Mouse (Mus musculus) erythroid progenitor cell, adult 5-6 weeks (primary cell): ENCODE measurements around the gene Abhd10. TPM values are rescaled to one million over a fixed set of nuclear protein-coding genes. Genes with fewer than 3 reads are reported as not detected.

Source experiments
- ATAC-seq: replicated peaks from 2 replicates; pipeline ENCODE4 v1.8.0; 2016; ENCODE audit warnings: moderate number of reproducible peaks, mild to moderate bottlenecking, moderate TSS enrichment, inconsistent platforms; ENCODE audit not compliant: poor library complexity, low FRiP score, severe bottlenecking
- total RNA-seq, 2 experiments: library from RNA; stranded (forward) in 1 of 2; stranded (reverse) in 1 of 2; fragments of 150-400 nt in 1 of 2; fragments of 186-747, 209-891 nt in 1 of 2; gene quantifications; 2 replicates each; pipeline versions ENCODE4 v1.2.3 to v1.2.4; 2015 to 2017; ENCODE audit warnings: low replicate concordance in 2 of 2

Gene Abhd10
- total RNA-seq, 2 experiments from 2014 or later = 18.5 to 21.4 TPM

- ATAC-seq = no peak
Measured at GRCm38 (mm10) chr16:45736724-45737123, 6.0 kb downstream of the Abhd10 start.

- no peak for ATAC-seq
Measured at GRCm38 (mm10) chr16:45729163-45729562, 13.6 kb downstream of the Abhd10 start.

- no peak for ATAC-seq
Measured at GRCm38 (mm10) chr16:45724742-45725102, 18.0 kb downstream of the Abhd10 start.

GRCm38 (mm10) chr16:45724061-45724741, 18.6 kb downstream of the Abhd10 start, which contains the start of gene Tagln3:
TSS of gene Tagln3 (minus strand) at chr16:45724608.
- ATAC-seq = no peak

- no peak for ATAC-seq
Measured at GRCm38 (mm10) chr16:45723172-45723901, 19.4 kb downstream of the Abhd10 start.

DNA sequence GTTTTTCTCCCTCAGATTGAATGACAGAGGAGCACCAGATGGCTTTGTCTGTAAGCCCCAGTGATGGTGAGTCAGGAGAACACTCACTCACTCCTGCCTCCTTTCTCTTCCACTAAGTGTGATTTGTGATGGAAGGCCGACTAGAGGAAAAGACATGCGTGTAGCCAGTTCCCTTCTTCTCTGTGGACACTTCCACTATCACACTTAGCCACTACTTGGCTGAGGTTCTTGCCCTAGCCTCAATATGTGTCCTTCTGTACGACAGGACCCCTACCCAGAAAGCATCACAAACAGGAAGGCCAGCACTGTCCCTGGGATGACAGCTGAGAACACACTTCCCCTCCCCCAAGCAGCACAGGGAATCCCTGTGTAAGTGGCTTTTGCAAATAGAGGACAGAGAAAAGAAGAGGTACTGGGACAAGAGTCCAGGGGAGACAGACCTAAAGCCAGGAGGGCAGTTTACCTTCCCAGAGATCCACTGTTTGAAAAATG, 20.2 kb downstream of the Abhd10 start:
- ATAC-seq = no peak

- no peak for ATAC-seq
Measured at GRCm38 (mm10) chr16:45720022-45720630, 22.6 kb downstream of the Abhd10 start.

DNA sequence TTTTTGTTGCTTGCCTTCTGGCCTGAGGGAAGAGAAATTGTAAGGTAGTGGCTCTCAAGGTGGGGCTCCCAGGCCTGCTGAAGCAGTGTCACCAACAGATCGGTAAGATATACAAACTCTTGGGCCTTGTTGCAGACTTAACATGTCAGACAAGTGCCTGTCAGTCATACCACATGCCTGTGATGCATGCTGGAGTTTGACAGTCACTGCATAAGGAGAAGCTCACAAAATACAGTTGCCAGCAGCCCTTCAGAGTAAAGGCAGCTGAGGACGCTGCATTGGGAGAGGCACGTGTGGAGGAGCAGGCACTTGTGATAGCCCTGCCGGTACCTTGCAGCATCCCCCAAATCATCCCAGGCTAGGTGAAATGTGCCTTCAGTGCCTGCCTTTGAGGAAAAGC, 24.5 kb downstream of the Abhd10 start:
- no peak for ATAC-seq

DNA sequence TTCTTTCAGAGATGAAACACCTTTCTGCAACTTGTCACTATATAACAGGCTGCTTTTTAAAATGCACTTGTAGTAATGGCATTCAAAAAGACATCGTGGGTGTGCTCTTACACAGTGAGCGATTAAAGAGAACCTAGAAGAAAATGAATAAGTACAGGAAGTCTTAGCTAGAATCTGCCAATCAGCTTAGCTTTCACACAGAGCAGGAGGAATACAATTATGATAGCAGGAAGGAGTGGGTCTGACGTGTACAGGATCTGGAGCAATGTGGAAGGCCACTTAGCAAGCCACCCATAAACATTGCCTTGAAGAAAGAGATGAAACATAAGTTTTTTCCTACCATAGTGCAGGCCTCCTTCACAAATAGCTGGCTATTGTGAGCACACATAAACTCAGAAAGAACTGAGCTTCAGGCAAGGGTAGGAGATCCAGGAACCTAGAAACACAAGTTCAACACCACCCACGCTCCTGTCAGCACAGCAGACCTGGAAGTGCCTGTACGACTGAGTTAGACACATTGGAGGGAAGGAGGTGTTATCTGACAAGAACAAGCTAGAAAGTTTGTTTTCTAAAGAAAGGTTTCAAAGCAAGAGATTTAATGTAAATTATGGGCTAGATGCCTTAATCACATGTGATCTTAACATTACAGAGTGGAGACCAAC, 28.1 kb downstream of the Abhd10 start:
- ATAC-seq = no peak

DNA sequence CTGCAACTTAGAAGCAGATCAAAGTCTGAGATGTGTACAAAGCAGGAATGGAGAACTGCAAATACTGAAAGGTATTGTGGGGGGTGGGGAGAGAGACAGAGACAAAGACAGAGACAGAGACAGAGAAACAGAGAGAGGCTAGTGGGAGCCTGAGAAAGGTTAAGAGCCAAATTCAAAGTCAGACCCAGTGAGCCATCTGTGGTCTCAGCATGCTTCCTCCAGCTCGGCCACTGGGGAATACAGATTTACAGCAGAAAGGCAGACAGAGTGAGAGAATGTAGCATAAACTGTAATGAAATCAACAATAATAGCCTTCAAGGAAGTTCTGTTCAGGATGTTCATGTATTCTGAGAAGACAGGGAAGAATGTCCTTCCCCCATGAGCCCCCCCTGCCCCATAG, 28.9 kb downstream of the Abhd10 start:
- no peak for ATAC-seq

DNA sequence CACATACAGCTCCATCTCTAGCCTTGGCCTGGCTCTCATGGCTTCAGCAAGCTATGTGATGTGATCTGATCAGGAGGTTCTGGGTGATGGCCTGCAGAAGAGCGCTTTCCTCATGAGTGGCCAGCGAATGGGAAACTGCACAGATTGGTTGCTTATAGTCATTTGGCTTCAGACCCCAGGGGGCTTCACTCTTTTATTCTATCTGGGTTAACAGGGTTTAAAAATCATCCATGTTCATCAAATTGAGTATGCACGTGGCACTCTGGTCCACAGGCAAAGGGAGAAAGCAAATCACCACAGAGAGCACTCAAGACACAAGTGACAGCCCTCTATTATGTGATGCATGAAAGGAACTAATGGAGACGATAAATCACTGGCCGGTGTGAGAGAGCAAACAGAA, 29.5 kb downstream of the Abhd10 start:
- ATAC-seq = no peak

DNA sequence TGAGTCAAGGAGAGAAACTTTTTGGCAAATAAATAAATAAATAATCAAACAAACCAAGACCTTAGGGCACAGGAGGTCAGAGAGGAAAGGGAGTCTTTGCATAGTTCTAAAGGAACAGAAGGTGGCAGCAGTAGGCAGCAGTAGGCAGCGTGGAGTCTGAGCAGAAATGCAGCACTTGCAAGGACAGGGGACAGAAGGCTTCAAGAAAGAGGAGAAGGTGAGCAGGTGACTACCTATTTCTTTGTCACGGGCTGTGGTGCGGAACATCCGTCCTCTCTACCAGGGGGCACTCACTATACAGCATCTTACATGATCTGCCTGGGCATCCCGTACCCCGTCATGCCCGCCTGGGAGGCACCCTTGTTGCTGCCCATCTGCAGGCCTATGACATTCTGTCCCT, 31.5 kb downstream of the Abhd10 start:
- ATAC-seq = no peak

DNA sequence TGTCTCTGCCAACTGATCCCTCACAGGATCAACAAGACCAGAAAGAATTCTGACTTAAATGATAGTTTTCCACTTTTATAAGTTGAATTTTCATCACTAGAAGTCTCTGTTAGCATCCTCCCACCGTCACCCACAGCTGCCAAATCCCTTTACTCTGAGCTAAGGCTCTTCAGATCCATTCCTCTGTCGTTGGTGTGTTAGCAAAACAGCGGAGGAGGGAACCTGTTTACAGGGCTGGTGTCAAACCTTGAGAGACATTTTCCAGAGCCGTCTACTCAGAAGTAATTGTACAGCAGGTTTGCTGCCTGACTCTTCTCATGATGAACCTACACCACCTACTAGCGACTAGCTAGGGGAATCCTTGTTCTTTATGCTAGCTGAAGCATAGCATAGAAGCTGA, 43.5 kb downstream of the Abhd10 start:
- no peak for ATAC-seq

GRCm38 (mm10) chr16:45697996-45698395, 44.8 kb downstream of the Abhd10 start:
- ATAC-seq = no peak

DNA sequence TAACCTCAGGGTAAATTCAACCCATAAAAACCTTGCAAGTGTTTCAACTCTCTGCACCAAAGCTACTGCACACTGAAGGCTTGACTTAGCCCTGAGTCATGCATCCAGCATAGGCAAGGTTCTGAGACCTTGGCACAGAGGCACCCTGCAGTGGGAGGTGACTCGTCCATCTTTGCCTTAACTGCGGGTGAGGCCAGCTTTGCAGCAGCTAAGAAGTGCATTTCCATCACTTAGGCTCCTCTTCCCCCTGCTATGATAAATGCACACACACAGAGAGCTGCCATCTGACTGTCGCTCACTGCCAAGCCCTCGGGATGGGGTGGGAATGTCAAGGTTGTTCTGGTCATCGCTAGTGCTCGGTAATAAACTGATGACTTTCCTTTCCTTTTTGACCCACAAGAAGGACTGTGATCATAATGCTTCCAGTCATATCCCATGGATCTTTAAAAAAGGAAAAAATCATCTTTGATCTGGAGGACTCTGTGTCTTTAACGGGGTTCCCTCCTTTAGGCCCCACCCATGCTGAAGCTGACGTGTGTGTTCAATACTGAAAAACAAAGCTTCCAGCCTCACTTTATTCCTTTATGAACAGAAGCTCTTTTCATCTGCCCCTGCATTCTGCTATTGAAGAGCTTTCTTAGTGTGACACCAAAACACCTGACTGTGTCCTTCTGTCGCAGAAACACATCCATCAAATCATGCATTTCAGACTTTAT, 47.2 kb downstream of the Abhd10 start:
- no peak for ATAC-seq

GRCm38 (mm10) chr16:45693558-45693957, 49.2 kb downstream of the Abhd10 start, which contains the start of gene Tmprss7:
TSS of gene Tmprss7 (minus strand) at chr16:45693658.
- no peak for ATAC-seq

DNA sequence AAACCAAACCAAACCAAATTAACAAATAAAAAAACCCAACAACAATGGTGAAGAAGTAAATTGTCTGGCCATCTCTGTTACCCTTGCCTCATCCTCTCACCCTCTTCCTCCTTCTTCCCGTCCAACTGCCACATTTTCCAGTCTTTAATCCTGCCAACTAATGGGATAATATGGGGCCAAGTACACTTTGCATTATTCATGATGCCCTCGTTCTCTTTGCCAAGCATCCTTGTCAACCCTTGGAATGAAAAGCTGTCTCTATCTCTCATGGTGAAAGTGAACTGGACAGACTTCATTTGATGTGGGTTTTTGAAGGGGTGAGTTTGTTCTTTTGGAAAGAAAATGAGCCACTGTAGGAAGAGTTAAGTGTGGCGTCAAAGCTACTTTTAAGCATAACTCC, 49.9 kb downstream of the Abhd10 start:
- no peak for ATAC-seq

GRCm38 (mm10) chr16:45690178-45690577, 52.6 kb downstream of the Abhd10 start:
- ATAC-seq = no peak

DNA sequence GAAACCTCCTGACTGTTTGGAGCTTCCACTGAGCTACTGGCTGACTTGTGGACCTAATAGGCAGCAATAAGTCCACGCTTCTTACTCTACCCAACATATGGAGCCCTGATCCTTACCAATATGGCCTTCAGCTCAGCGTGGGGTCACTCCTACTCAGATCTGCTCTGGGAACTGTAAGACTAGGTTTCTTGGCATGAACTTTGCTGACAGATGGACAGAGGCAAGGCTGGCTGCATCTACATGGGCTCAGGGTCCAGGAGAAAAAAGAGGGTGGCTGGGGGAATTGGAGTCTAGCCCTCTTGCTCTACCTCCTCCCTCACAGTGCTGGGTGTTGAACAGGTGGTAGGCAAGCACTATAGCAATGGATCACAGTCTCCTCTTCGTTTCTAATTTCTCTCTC, 55.9 kb downstream of the Abhd10 start:
- no peak for ATAC-seq

GRCm38 (mm10) chr16:45685295-45685694, 57.5 kb downstream of the Abhd10 start:
- ATAC-seq = no peak
